Mouse (Mus musculus): ENCODE measurements at regions not wholly inside any gene's neighbourhood (a gene's known extent, or its start where the extent isn't known, plus 50 kb on each side); places are given as distances from the start of the nearest gene placed in this dataset.

- TF ChIP-seq CTCF (IDR thresholded peaks at IDR 0.05; ENCODE audit: low read depth, low read length), result no peak
- no peak for TF ChIP-seq POLR2A (IDR thresholded peaks at IDR 0.05; ENCODE audit: borderline replicate concordance, low read depth, low read length)
These were observed 91.7 kb upstream of the Ptger4 start for GRCm38 (mm10) chr15:5335528-5336268.

Measured in bone marrow macrophage, adult 2 months (primary cell).